Mouse (Mus musculus) lung, adult 2 months (tissue): ENCODE measurements around the gene Eif3b.

Experiments used
- CTCF ChIP-seq: fragments of 200-500 bp; IDR thresholded peaks from 2 replicates; pipeline ENCODE4 v1.5.1; 2011; ENCODE audit warnings: mild to moderate bottlenecking, low read length, control low read depth; ENCODE audit not compliant: insufficient read depth
- POLR2A ChIP-seq: fragments of 200-500 bp; IDR thresholded peaks from 2 replicates; pipeline ENCODE4 v1.6.1; 2011; ENCODE audit warnings: low read depth, mild to moderate bottlenecking, control low read depth, low read length, borderline replicate concordance; ENCODE audit errors: extremely low read depth

GRCm38 (mm10) chr5:140464943-140465342 is 45.8 kb downstream of the Eif3b start:
- TF ChIP-seq POLR2A (no peak), CTCF (no peak)
